Mouse (Mus musculus): ENCODE data around the gene Pglyrp1.
A peak's percentile ranks its signal among the peaks of the same experiment; 100 is the strongest.

GRCm38 (mm10) chr7:18891872-18892599 lies 20.9 kb downstream of the Pglyrp1 start:
- TF ChIP-seq CTCF (IDR thresholded peaks at IDR 0.05; ENCODE audit: control insufficient read depth, insufficient read depth, low read length) = peak; percentile 85
- 0 out of 2 replicates have a peak, but pooled peaks have one; percentile 18 for TF ChIP-seq POLR2A (IDR thresholded peaks at IDR 0.05; ENCODE audit: borderline replicate concordance, control insufficient read depth, low read depth, low read length)

All from bone marrow, adult 2 months (tissue).